Mouse (Mus musculus) ES-Bruce4 (cell line): ENCODE measurements at regions not wholly inside any gene's neighbourhood (a gene's known extent, or its start where the extent isn't known, plus 50 kb on each side); places are given as distances from the start of the nearest gene placed in this dataset.

ENCODE experiments used
- CTCF ChIP-seq: IDR thresholded peaks from one replicate; pipeline ENCODE4 v1.8.1; 2011; ENCODE audit warnings: low read depth, low read length
- POLR2A ChIP-seq: IDR thresholded peaks from one replicate; pipeline ENCODE4 v1.8.1; 2011; ENCODE audit warnings: low read length; ENCODE audit not compliant: insufficient read depth

DNA sequence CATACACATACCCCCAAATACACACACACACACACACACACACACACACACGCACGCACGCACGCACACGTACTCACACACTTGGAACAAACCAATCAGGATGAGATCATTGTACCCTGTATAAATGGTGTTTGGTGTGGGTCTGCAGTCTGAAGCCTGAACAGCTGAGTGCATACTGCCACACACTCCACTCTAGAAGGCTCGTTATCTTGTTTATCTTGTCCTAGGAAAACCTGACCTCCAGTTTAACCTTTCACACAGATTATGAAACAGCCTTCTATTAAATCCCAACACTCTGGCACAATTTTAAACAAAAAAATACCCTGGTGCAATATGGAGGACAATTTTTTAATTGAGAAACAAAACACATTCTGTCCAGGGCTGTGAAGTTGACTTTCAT, 649.9 kb upstream of the Tbl1xr1 start:
- no peak for TF ChIP-seq POLR2A
- no peak for TF ChIP-seq CTCF
